Mouse (Mus musculus): ENCODE measurements around the gene Chd3. TPM values are rescaled to one million over a fixed set of nuclear protein-coding genes. Genes with fewer than 3 reads are reported as not detected.

Gene Chd3
- polyA plus RNA-seq, 1 experiment from 2014 or later: 39.4 TPM

- H3K27ac ChIP-seq (ENCODE audit: low read depth, low read length): no peak overlapping the region
- no peak for DNase-seq (ENCODE audit: low spot score, missing footprints)
- no peak for ATAC-seq (ENCODE audit: low FRiP score)
- H3K9me3 ChIP-seq (ENCODE audit: control insufficient read depth, low read length): no peaks in the 10 kb centered on the region; the same call in 1 of the 2 replicates
- H3K27me3 ChIP-seq (ENCODE audit: control insufficient read depth, insufficient read depth, low read length): no peaks in the 10 kb centered on the region; the same call in 1 of the 2 replicates
- H3K9ac ChIP-seq (ENCODE audit: low read length): no peak overlapping the region
- no peak overlapping the region for H3K4me3 ChIP-seq (ENCODE audit: low read depth, low read length)
- H3K4me2 ChIP-seq: no peak overlapping the region
- no peaks in the 10 kb centered on the region for H3K36me3 ChIP-seq (ENCODE audit: control insufficient read depth, insufficient read depth, low read length)
- H3K4me1 ChIP-seq (ENCODE audit: control insufficient read depth, insufficient read depth, low read length): peaks cover 5% of the 10 kb centered on the region
- WGBS: 68% methylated on average over 3 of the region's 3 CpGs
Measured at GRCm38 (mm10) chr11:69333922-69334321, 35.3 kb downstream of the Chd3 start.

GRCm38 (mm10) chr11:69332713-69333253, 36.4 kb downstream of the Chd3 start:
- H3K9ac ChIP-seq (ENCODE audit: low read length): peak overlapping the region; percentile 75
- DNase-seq (ENCODE audit: low spot score, missing footprints): no peak
- ATAC-seq (ENCODE audit: low FRiP score): no peak
- peaks cover 2% of the 10 kb centered on the region for H3K27me3 ChIP-seq (ENCODE audit: control insufficient read depth, insufficient read depth, low read length)
- H3K27ac ChIP-seq (ENCODE audit: low read depth, low read length): no peak overlapping the region
- no peaks in the 10 kb centered on the region for H3K36me3 ChIP-seq (ENCODE audit: control insufficient read depth, insufficient read depth, low read length)
- peak overlapping the region; percentile 68 for H3K4me2 ChIP-seq
- H3K4me3 ChIP-seq (ENCODE audit: low read depth, low read length): no peak overlapping the region
- no peaks in the 10 kb centered on the region; the same call in 1 of the 2 replicates for H3K9me3 ChIP-seq (ENCODE audit: control insufficient read depth, low read length)
- H3K4me1 ChIP-seq (ENCODE audit: control insufficient read depth, insufficient read depth, low read length): peaks cover 5% of the 10 kb centered on the region
- 33% methylated on average over 8 of the region's 8 CpGs for WGBS

- Histone ChIP-seq H3K27ac (ENCODE audit: low read depth, low read length) (peak overlapping the region; percentile 20; the same call in 1 of the 2 replicates), H3K36me3 (ENCODE audit: control insufficient read depth, insufficient read depth, low read length) (no peaks in the 10 kb centered on the region), H3K9me3 (ENCODE audit: control insufficient read depth, low read length) (no peaks in the 10 kb centered on the region), H3K4me3 (ENCODE audit: low read depth, low read length) (peak overlapping the region; percentile 42), H3K4me1 (ENCODE audit: control insufficient read depth, insufficient read depth, low read length) (peaks cover 7% of the 10 kb centered on the region), H3K4me2 (peak overlapping the region; percentile 68), H3K9ac (ENCODE audit: low read length) (peak overlapping the region; percentile 75), H3K27me3 (ENCODE audit: control insufficient read depth, insufficient read depth, low read length) (peaks cover 10% of the 10 kb centered on the region)
- DNase-seq (ENCODE audit: low spot score, missing footprints): peak; percentile 97
- 3% methylated on average over 24 of the region's 24 CpGs for WGBS
- ATAC-seq (ENCODE audit: low FRiP score): peak; percentile 61
Measured at GRCm38 (mm10) chr11:69331929-69332405, 37.2 kb downstream of the Chd3 start.

- ATAC-seq (ENCODE audit: low FRiP score) (no peak), DNase-seq (ENCODE audit: low spot score, missing footprints) (no peak)
- peaks cover 14% of the 10 kb centered on the region for H3K4me1 ChIP-seq (ENCODE audit: control insufficient read depth, insufficient read depth, low read length)
- 91% methylated on average over 6 of the region's 6 CpGs for WGBS
- H3K4me3 ChIP-seq (ENCODE audit: low read depth, low read length): no peak overlapping the region
- H3K4me2 ChIP-seq: no peak overlapping the region
- no peak overlapping the region for H3K9ac ChIP-seq (ENCODE audit: low read length)
- H3K9me3 ChIP-seq (ENCODE audit: control insufficient read depth, low read length): no peaks in the 10 kb centered on the region
- H3K36me3 ChIP-seq (ENCODE audit: control insufficient read depth, insufficient read depth, low read length): no peaks in the 10 kb centered on the region
- H3K27me3 ChIP-seq (ENCODE audit: control insufficient read depth, insufficient read depth, low read length): peaks cover 16% of the 10 kb centered on the region
- no peak overlapping the region for H3K27ac ChIP-seq (ENCODE audit: low read depth, low read length)
Measured at GRCm38 (mm10) chr11:69331152-69331551, 38.1 kb downstream of the Chd3 start.

- WGBS: 93% methylated on average over 6 of the region's 6 CpGs
- peaks cover 16% of the 10 kb centered on the region for H3K27me3 ChIP-seq (ENCODE audit: control insufficient read depth, insufficient read depth, low read length)
- H3K4me2 ChIP-seq: no peak overlapping the region
- no peak overlapping the region for H3K27ac ChIP-seq (ENCODE audit: low read depth, low read length)
- no peak for DNase-seq (ENCODE audit: low spot score, missing footprints)
- H3K9ac ChIP-seq (ENCODE audit: low read length): no peak overlapping the region
- no peaks in the 10 kb centered on the region for H3K9me3 ChIP-seq (ENCODE audit: control insufficient read depth, low read length)
- H3K4me3 ChIP-seq (ENCODE audit: low read depth, low read length): no peak overlapping the region
- peaks cover 21% of the 10 kb centered on the region for H3K4me1 ChIP-seq (ENCODE audit: control insufficient read depth, insufficient read depth, low read length)
- no peaks in the 10 kb centered on the region for H3K36me3 ChIP-seq (ENCODE audit: control insufficient read depth, insufficient read depth, low read length)
- ATAC-seq (ENCODE audit: low FRiP score): no peak
Measured at GRCm38 (mm10) chr11:69328517-69328916, 40.7 kb downstream of the Chd3 start.

GRCm38 (mm10) chr11:69327648-69328047, 41.6 kb downstream of the Chd3 start:
- Histone ChIP-seq H3K9ac (ENCODE audit: low read length) (no peak overlapping the region), H3K9me3 (ENCODE audit: control insufficient read depth, low read length) (no peaks in the 10 kb centered on the region), H3K27ac (ENCODE audit: low read depth, low read length) (no peak overlapping the region), H3K36me3 (ENCODE audit: control insufficient read depth, insufficient read depth, low read length) (no peaks in the 10 kb centered on the region), H3K4me2 (no peak overlapping the region), H3K27me3 (ENCODE audit: control insufficient read depth, insufficient read depth, low read length) (peaks cover 16% of the 10 kb centered on the region), H3K4me1 (ENCODE audit: control insufficient read depth, insufficient read depth, low read length) (peaks cover 26% of the 10 kb centered on the region), H3K4me3 (ENCODE audit: low read depth, low read length) (no peak overlapping the region)
- DNase-seq (ENCODE audit: low spot score, missing footprints) (peak; percentile 79), ATAC-seq (ENCODE audit: low FRiP score) (no peak)
- 63% methylated on average over 6 of the region's 6 CpGs for WGBS

GRCm38 (mm10) chr11:69327157-69327442, 42.1 kb downstream of the Chd3 start:
- H3K4me2 ChIP-seq: no peak overlapping the region; the same call in 1 of the 2 replicates
- no peak overlapping the region for H3K27ac ChIP-seq (ENCODE audit: low read depth, low read length)
- no peaks in the 10 kb centered on the region for H3K36me3 ChIP-seq (ENCODE audit: control insufficient read depth, insufficient read depth, low read length)
- 7% methylated on average over 9 of the region's 9 CpGs for WGBS
- no peak overlapping the region; the same call in 1 of the 2 replicates for H3K9ac ChIP-seq (ENCODE audit: low read length)
- ATAC-seq (ENCODE audit: low FRiP score) (no peak), DNase-seq (ENCODE audit: low spot score, missing footprints) (no peak)
- H3K4me3 ChIP-seq (ENCODE audit: low read depth, low read length): peak overlapping the region; percentile 50; the same call in 1 of the 2 replicates
- H3K9me3 ChIP-seq (ENCODE audit: control insufficient read depth, low read length): no peaks in the 10 kb centered on the region
- H3K4me1 ChIP-seq (ENCODE audit: control insufficient read depth, insufficient read depth, low read length): peaks cover 28% of the 10 kb centered on the region
- peaks cover 16% of the 10 kb centered on the region for H3K27me3 ChIP-seq (ENCODE audit: control insufficient read depth, insufficient read depth, low read length)

- Histone ChIP-seq H3K4me1 (ENCODE audit: control insufficient read depth, insufficient read depth, low read length) (peaks cover 30% of the 10 kb centered on the region), H3K27ac (ENCODE audit: low read depth, low read length) (no peak overlapping the region), H3K9me3 (ENCODE audit: control insufficient read depth, low read length) (no peaks in the 10 kb centered on the region), H3K9ac (ENCODE audit: low read length) (peak overlapping the region; percentile 66), H3K4me2 (peak overlapping the region; percentile 91), H3K36me3 (ENCODE audit: control insufficient read depth, insufficient read depth, low read length) (no peaks in the 10 kb centered on the region), H3K27me3 (ENCODE audit: control insufficient read depth, insufficient read depth, low read length) (peaks cover 16% of the 10 kb centered on the region), H3K4me3 (ENCODE audit: low read depth, low read length) (peak overlapping the region; percentile 50)
- WGBS: 2% methylated on average over 45 of the region's 45 CpGs
- ATAC-seq (ENCODE audit: low FRiP score): peak; percentile 33
- peak; percentile 87 for DNase-seq (ENCODE audit: low spot score, missing footprints)
Measured at GRCm38 (mm10) chr11:69326408-69327156, 42.6 kb downstream of the Chd3 start.
